Mouse (Mus musculus) myocyte (in vitro differentiated cells): ENCODE results near the gene Peak1.

Source experiments
- CEBPB ChIP-seq: IDR thresholded peaks from 2 replicates; pipeline ENCODE4 v1.6.1; 2011; ENCODE audit warnings: mild to moderate bottlenecking, moderate library complexity; ENCODE audit not compliant: poor library complexity, insufficient read depth, severe bottlenecking
- MAX ChIP-seq: IDR thresholded peaks from one replicate; pipeline ENCODE4 v1.6.1; 2011; ENCODE audit warnings: low read depth, mild to moderate bottlenecking, control low read depth
- MYOD1 ChIP-seq, 3 experiments: IDR thresholded peaks; one replicate each; pipeline ENCODE4 v1.6.1; 2011; ENCODE audit warnings: control low read depth in 2 of 3, low read depth in 2 of 3, mild to moderate bottlenecking in 2 of 3, moderate library complexity in 1 of 3; ENCODE audit not compliant: insufficient read length in 2 of 3, control insufficient read depth in 1 of 3
- MYOG ChIP-seq, 3 experiments: IDR thresholded peaks; one replicate each; pipeline ENCODE4 v1.6.1; 2011; ENCODE audit warnings: control low read depth in 2 of 3, low read depth in 2 of 3, mild to moderate bottlenecking in 2 of 3; ENCODE audit not compliant: insufficient read length in 2 of 3, control insufficient read depth in 1 of 3, insufficient read depth in 1 of 3
- POLR2A ChIP-seq: IDR thresholded peaks from one replicate; pipeline ENCODE4 v1.6.1; 2011; ENCODE audit warnings: low read depth, mild to moderate bottlenecking, control low read depth, moderate library complexity; ENCODE audit not compliant: insufficient read length
- POLR2AphosphoS2 ChIP-seq: IDR thresholded peaks from one replicate; pipeline ENCODE4 v1.6.1; 2011; ENCODE audit warnings: low read depth, control low read depth; ENCODE audit not compliant: insufficient read length
- REST ChIP-seq: IDR thresholded peaks from one replicate; pipeline ENCODE4 v1.6.1; 2011; ENCODE audit warnings: mild to moderate bottlenecking, control low read depth, moderate library complexity; ENCODE audit not compliant: insufficient read depth, insufficient read length
- TCF12 ChIP-seq: IDR thresholded peaks from one replicate; pipeline ENCODE4 v1.6.1; 2011; ENCODE audit warnings: mild to moderate bottlenecking, control low read depth; ENCODE audit not compliant: poor library complexity, insufficient read depth, severe bottlenecking
- TCF3 ChIP-seq: IDR thresholded peaks from one replicate; pipeline ENCODE4 v1.6.1; 2011; ENCODE audit warnings: low read depth, control low read depth; ENCODE audit not compliant: insufficient read length
- USF1 ChIP-seq: IDR thresholded peaks from one replicate; pipeline ENCODE4 v1.6.1; 2011; ENCODE audit warnings: low read depth, mild to moderate bottlenecking, control low read depth, moderate library complexity

GRCm38 (mm10) chr9:56235281-56235680 is 182.6 kb downstream of the Peak1 start:
- no peak for TF ChIP-seq USF1
- no peak for TF ChIP-seq REST
- no peak for TF ChIP-seq MYOD1 (IDR thresholded peaks at IDR 0.05; ENCODE audit: control insufficient read depth in 1 of 3, insufficient read length in 2 of 3, low read depth in 2 of 3)
- TF ChIP-seq TCF3, result no peak
- TF ChIP-seq POLR2AphosphoS2, result no peak
- no peak for TF ChIP-seq POLR2A
- TF ChIP-seq MYOG (IDR thresholded peaks at IDR 0.05; ENCODE audit: control insufficient read depth in 1 of 3, insufficient read depth in 1 of 3, insufficient read length in 2 of 3, low read depth in 2 of 3), result no peak
- TF ChIP-seq TCF12, result no peak
- no peak for TF ChIP-seq MAX
- TF ChIP-seq CEBPB, result no peak
